9 mouse cellular contexts compared by ENCODE assay signal in genomic region chr1:85720220-85720893, GRCm38 (mm10). TPM values are rescaled to one million over a fixed set of nuclear protein-coding genes. Genes with fewer than 3 reads are reported as not detected.
DNase-seq lines count a peak whose midpoint lies in the region; ATAC-seq and TF ChIP-seq lines count a peak whose summit lies in the region.
"Had no signal": no experiment of that assay in that cellular context is flagged by ENCODE, and none has a peak within 500 bp of the region (broad histone marks: within the 10 kb centered on the region; RNA-seq: fewer than 3 reads in every experiment).

No protein-coding gene starts in this region.

- no peak overlapping the region for H3K9ac ChIP-seq in heart, embryonic 12.5 days
- no peak overlapping the region for H3K9ac ChIP-seq in heart, adult 2 months (ENCODE audit: low read depth, low read length)
- H3K9ac ChIP-seq in hindbrain, postnatal 0 days (replicated peaks; ENCODE audit: low read length) = no peak overlapping the region
- no peak overlapping the region for H3K9ac ChIP-seq in neural tube, embryonic 12.5 days

- 0 out of 2 replicates have a peak, but pooled peaks have one; percentile 29 for ATAC-seq in heart, embryonic 12.5 days (ENCODE audit: insufficient number of reproducible peaks, low FRiP score)
- peak; percentile 86 for ATAC-seq in hindbrain, postnatal 0 days
- ATAC-seq in neural tube, embryonic 12.5 days (ENCODE audit: low FRiP score, low read depth) = peak; percentile 75

- intact Hi-C loops in heart, adult 2 months (cut with DNase I) = no loop called here

- no peak overlapping the region for H3K4me2 ChIP-seq in heart, embryonic 12.5 days
- no peak overlapping the region for H3K4me2 ChIP-seq in hindbrain, postnatal 0 days (ENCODE audit: low read depth, low read length)
- H3K4me2 ChIP-seq in neural tube, embryonic 12.5 days (replicated peaks) = no peak overlapping the region

- no peak for TF ChIP-seq POLR2A in heart, adult 2 months (IDR thresholded peaks at IDR 0.05; ENCODE audit: insufficient read depth, low read depth, low read length)

- no peaks in the 10 kb centered on the region for H3K9me3 ChIP-seq in heart, embryonic 12.5 days (replicated peaks)
- no peaks in the 10 kb centered on the region for H3K9me3 ChIP-seq in hindbrain, postnatal 0 days (ENCODE audit: low read length)
- no peaks in the 10 kb centered on the region for H3K9me3 ChIP-seq in neural tube, embryonic 12.5 days

- no peak overlapping the region for H3K4me3 ChIP-seq in heart, embryonic 12.5 days
- no peak overlapping the region for H3K4me3 ChIP-seq in heart, adult 2 months
- no peak overlapping the region for H3K4me3 ChIP-seq in hindbrain, postnatal 0 days (ENCODE audit: low read length)
- H3K4me3 ChIP-seq in neural tube, embryonic 12.5 days = no peak overlapping the region

- H3K27ac ChIP-seq in heart, embryonic 12.5 days (ENCODE audit: poor library complexity, severe bottlenecking) = no peak overlapping the region
- no peak overlapping the region for H3K27ac ChIP-seq in heart, adult 2 months
- H3K27ac ChIP-seq in hindbrain, postnatal 0 days = no peak overlapping the region
- no peak overlapping the region for H3K27ac ChIP-seq in neural tube, embryonic 12.5 days
- H3K27ac ChIP-seq: kidney, postnatal 0 days had no signal

- H3K4me1 ChIP-seq in heart, embryonic 12.5 days (replicated peaks) = peaks cover 22% of the 10 kb centered on the region
- H3K4me1 ChIP-seq in heart, adult 2 months (ENCODE audit: control insufficient read depth, insufficient read depth, low read length) = no peaks in the 10 kb centered on the region
- no peaks in the 10 kb centered on the region for H3K4me1 ChIP-seq in hindbrain, postnatal 0 days (ENCODE audit: insufficient read depth, low read length)
- peaks cover 11% of the 10 kb centered on the region for H3K4me1 ChIP-seq in neural tube, embryonic 12.5 days

- no peaks in the 10 kb centered on the region for H3K79me2 ChIP-seq in heart, adult 2 months (replicated peaks; ENCODE audit: control insufficient read depth, insufficient read depth, low read length)

- no peaks in the 10 kb centered on the region for H3K27me3 ChIP-seq in heart, embryonic 12.5 days (replicated peaks)
- no peaks in the 10 kb centered on the region for H3K27me3 ChIP-seq in heart, adult 2 months (ENCODE audit: control insufficient read depth, insufficient read depth, low read length)
- no peaks in the 10 kb centered on the region for H3K27me3 ChIP-seq in hindbrain, postnatal 0 days (ENCODE audit: insufficient read depth, low read length)
- H3K27me3 ChIP-seq in neural tube, embryonic 12.5 days (replicated peaks) = no peaks in the 10 kb centered on the region

- WGBS in heart, embryonic 12.5 days = 66% methylated on average over 10 of the region's 10 CpGs
- WGBS in heart, adult 2 months = 70% methylated on average over 10 of the region's 10 CpGs
- WGBS in hindbrain, postnatal 0 days = 48% methylated on average over 10 of the region's 10 CpGs
- WGBS in neural tube, embryonic 12.5 days = 64% methylated on average over 10 of the region's 10 CpGs

- no peak for TF ChIP-seq EP300 in heart, adult 2 months (IDR thresholded peaks at IDR 0.05; ENCODE audit: insufficient read depth, low read depth, low read length)

- no peak for DNase-seq in heart, adult 2 months
- DNase-seq in brain, adult 2 months (ENCODE audit: low read depth, low spot score) = peak; percentile 14
- peak; percentile 72 for DNase-seq in hindbrain, postnatal 0 days (ENCODE audit: low spot score)
- DNase-seq in layer of hippocampus, adult 11-12 months (ENCODE audit: low spot score) = no peak
- no peak for DNase-seq in left cerebral cortex, adult 8-10 months (ENCODE audit: low spot score in 2 of 2)
- no peak for DNase-seq in testis, postnatal 10 days (ENCODE audit: low spot score)

- H3K36me3 ChIP-seq in heart, embryonic 12.5 days = no peaks in the 10 kb centered on the region
- no peaks in the 10 kb centered on the region for H3K36me3 ChIP-seq in heart, adult 2 months (ENCODE audit: control insufficient read depth, insufficient read depth, low read length)
- no peaks in the 10 kb centered on the region for H3K36me3 ChIP-seq in hindbrain, postnatal 0 days (ENCODE audit: insufficient read depth, low read length)
- no peaks in the 10 kb centered on the region for H3K36me3 ChIP-seq in neural tube, embryonic 12.5 days

- TF ChIP-seq CTCF in heart, adult 2 months (IDR thresholded peaks at IDR 0.05) = no peak
- TF ChIP-seq CTCF in hindbrain, postnatal 0 days (IDR thresholded peaks at IDR 0.05; ENCODE audit: low read depth) = no peak

RNA-seq across cellular contexts. Expression of gene A630001G21Rik, which starts 58.1 kb away (rescaled TPM):
- 1.3 and 1.4 TPM in 2 replicates for polyA plus RNA-seq in heart, embryonic 12.5 days (2016; fragmentation: Nextera tagmentation; extraction: Ambion mirVana)
- under 1 TPM; 0.20 to 0.37 TPM for total RNA-seq in heart, adult 2 months (2021)
- 1.2 and 1.3 TPM in 2 replicates for polyA plus RNA-seq in heart, adult 2 months (2012; rRNA removed)
- not detected in 2 replicates for total RNA-seq in hindbrain, postnatal 0 days (2014; rRNA removed)
- 0.35 and 0.36 TPM in 2 replicates for polyA plus RNA-seq in hindbrain, postnatal 0 days (2015; fragmentation: Nextera tagmentation; extraction: Ambion mirVana)
- 0.40 and 1.3 TPM in 2 replicates for polyA plus RNA-seq in neural tube, embryonic 12.5 days (2016; fragmentation: Nextera tagmentation; extraction: Ambion mirVana)
- 1 to 10 TPM in 2 of 4 experiments, under 1 TPM in 2; 0.72 to 1.2 (median 0.97) TPM for total RNA-seq in left cerebral cortex, adult 8-10 months (2022)

Comparison
In these comparisons a context has a peak if more than half of its experiments do, and no peak if none do; other contexts are left out.
1. ATAC-seq: peak in every context shown above with its lines; median percentile 86 in hindbrain, postnatal 0 days; 75 in neural tube, embryonic 12.5 days; 29 in heart, embryonic 12.5 days.
2. DNase-seq: peak in brain, adult 2 months (single experiment) and hindbrain, postnatal 0 days (single experiment); none in heart, adult 2 months (0 of 2), layer of hippocampus, adult 11-12 months (single experiment), left cerebral cortex, adult 8-10 months (0 of 2) and testis, postnatal 10 days (single experiment).